Mouse (Mus musculus) cerebellum, postnatal 4 days (tissue): Measurements from ENCODE around the gene Rhod.

Experiments
- DNase-seq, 2 experiments: peaks; one replicate each; pipeline ENCODE4 v3.0.0; 2022; ENCODE audit warnings: low spot score in 2 of 2, mixed read lengths in 1 of 2

Gene Rhod

DNA sequence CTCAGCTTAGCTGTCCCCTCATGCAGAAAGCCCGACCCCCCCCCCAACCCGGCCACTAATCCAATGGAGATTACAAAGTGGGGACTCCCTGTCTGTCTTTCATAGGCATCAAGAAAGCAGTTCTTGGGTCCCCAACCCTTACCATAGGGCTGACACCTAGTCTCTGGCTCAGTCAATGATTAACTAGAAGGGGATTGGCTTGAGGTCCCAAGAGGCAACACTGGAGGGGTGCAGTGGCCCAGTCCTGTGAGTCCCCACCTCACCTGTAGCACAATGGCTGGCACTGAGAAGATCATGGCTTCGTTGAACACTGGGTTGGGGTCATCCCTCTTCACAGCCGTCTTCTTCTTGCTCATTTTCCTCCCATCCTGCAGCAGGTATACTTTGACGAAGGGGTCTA is 11.4 kb upstream of the Rhod start:
- DNase-seq: no peak

DNA sequence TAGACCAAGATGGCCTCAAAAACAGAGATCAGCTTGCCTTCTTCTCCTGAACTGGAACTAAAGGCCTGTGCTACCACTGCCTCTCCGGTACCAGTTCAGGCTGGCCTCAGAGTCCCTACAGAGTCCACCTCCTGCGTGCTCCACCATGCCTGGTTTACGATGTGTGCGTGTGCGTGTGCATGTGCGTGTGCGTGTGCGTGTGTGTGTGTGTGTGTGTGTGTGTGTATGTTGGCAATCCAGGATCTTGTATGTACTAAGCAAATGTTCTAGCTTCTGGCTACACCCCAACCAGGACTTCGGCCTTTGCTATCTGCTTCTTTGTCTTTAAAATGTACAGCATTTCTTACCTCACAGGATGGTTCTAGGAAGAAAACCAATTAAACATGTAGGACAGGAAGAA is 10.0 kb upstream of the Rhod start:
- no peak for DNase-seq

DNA sequence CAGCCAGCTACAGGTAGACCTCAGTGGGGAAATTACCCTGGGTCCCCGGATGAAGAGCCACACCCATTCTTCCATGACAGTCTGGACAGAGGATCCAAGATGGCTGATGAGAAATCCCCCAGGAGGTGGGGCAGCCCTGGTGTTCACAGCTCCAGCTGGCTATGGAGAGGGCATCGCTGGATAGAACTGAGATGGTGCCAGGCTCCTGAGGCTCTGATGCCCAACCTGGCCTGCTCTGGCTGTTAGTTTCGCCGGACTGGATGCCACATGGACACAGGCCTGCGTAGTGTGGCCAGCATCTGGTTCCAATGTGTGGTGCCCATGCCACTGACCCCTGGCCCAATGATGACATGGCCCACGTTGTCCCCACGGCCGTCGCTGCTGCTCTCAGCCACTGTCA is 8.2 kb upstream of the Rhod start:
- no peak for DNase-seq

DNA sequence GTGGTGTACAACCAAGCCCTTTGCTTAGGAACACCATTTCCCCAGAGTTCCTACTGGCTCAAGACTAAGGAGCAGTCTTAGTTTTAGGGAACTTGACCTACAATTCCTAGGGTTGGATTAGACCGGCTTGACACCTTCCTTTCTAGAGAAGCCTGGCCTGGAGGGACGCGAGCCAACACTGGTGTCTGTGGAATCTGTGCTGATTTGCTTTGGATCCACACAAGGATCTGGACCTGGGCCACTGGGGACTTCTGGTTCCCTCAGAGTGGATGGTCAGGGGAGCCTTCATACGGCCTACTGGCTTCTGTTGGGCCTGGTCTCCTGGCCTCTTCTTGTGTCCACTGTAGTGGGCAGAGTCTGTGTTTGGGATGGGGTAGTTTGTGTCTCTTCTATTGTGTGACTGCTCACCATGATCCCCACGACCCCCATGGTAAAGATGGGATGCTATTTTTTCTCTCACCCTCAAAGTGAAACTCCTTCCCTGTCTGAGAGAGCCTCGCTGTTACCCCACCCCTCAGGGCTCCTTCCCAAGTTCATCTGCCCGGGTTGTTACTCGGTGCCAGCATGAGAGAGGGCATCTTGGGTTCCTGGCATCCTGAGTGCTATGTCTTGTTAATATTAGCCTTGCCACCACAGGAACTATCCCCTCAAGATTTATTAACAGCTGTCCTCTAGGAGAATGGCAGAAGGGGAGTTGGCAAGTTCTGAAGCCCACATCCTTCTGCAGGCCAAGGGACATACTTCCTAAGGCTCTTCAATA is 7.6 kb upstream of the Rhod start:
- DNase-seq: no peak

DNA sequence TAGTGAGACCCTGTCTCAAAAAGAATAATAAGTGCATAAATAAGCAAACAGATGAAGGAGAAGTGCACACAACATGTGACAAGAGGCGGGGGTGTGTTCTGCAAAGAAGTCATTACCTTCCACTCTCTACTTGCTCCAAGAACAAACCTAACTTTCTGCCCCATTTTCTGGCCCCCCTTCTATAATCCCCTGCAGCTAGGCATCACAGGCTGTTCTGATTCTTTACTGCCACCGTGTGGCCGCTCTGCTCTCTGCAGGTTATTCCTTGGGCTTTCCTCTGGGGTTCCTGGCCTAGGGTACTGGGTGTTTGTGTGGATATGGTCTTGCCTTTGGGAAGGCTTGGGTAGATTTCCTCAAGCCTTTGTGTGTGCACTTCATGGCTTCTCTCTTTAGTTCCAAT is 3.2 kb upstream of the Rhod start:
- peak; percentile 47 to 83 for DNase-seq

DNA sequence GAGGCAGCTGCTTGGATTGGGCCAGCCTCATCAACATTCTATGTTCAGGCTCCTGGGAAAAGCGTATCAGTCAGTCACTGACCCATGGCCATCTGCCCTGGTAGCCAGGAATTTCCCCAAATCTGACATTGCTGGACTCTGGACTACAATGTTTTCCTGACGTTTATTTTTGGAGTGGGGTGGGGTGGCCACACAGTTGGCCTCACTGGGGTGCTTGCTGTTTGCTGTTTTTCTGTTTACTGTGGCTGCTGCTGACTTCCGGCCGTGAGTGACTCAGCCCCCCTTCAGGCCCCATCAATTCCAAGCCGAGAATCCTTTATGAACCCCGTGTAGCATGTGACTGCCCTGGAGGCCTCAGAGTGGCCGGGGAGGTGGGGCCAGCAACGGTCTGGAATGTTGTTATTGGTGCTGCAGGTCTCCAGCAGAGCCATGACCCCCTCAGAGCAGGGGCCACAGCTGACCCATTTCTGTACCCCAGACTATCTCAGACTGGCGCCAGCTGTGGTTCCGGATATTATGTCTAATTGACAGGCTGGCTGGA is 2.5 kb upstream of the Rhod start:
- no peak for DNase-seq

DNA sequence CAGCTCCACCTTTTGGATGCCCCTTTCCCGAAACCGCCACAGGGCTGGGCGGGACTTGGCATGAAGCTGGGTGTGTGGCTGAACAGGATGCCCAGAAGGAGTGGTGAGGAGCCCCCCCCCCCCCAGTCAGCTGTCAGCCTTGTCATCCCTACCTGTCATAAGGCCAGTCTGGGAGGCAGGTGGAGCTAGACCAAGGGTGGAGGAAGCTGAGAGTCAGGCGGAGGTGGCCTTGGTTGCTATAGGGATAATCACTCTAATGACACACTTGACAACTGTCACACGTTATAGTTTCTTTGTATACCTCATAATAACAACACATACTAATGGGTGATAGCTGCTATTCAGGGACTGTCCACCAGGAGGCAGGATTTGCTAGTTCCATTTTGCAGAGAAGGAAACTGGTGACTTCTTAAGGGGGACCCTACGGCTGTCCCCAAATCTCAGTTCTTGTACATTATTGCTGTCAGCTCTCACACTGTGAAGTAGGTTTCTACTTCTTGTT is 1.9 kb upstream of the Rhod start:
- DNase-seq: peak in 1 of 2 experiments; percentile 52

DNA sequence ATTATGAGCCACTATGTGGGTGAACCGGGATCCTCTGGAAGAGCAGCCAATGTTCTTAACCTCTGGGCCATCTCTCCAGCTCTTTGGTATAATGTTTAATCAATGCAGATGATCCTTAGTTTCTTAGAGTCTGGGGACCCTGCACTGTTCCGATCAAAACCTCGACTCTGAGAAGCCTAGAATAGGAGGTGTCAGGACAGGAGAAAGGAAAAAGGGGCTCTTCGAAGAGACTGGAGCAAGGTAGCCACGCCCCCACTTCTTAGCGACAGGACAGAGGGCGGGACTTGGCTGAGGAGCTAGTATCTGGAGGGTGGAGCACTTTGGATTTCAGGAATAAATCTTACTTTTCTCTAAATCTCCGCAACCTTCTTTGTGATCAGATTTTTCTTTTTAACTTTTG is 990 bp upstream of the Rhod start:
- DNase-seq: no peak

DNA sequence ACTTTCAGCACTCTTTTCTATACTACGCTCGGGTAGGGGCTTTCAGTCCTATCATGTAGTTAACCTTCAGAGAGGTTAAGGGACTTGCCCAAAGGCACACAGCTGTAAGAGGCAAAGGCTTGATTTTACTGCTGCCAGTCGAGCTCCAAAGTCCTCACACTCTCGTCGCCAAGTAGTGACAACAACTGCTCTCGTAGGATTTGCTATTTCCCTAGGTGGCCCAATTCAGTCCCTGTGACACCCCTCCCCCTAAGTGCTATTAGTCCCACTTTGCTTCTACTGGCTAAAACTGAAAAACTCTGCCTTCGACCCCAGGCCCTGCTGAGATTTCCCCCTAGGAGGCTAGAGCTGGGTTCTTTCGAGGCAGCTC is 456 bp downstream of the Rhod start:
- no peak for DNase-seq

DNA sequence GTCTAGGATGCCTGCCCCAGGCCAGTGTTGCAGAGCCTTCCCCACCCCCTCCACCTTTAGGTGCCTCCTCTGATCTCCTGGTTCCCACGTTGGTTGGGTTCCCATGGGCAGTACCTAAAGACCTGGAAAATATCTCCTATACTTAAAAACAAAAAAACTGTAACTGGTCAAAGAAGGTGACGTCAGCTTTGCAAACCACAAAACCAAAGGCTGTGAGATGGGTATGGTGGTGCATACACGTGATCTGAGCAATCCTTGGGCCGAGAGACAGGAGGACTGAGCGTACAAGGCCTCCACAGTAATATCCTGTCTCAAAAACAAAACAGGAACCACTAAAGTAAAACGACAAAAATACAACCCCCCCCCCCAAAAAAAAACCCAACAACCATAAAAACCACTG is 1.3 kb downstream of the Rhod start:
- no peak for DNase-seq

DNA sequence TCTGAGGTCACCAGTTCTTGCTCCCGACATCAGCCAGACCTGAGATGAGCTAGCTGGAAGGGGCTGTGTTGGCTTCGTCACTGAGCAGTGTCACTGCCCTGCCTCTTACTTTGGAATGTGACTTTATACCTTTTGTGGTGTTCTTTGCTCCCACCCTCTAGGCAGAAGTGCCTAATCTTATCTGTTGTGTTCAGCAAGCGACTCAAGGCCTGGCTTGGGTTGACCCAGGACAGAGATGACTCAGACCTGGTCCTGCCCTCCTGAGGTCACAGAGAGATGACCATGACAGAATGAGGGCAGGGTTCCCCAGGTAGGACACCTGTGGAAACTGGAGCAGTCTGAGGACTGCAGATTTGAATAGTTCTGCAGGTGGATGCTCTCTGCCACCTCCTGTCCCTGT is 3.0 kb downstream of the Rhod start:
- DNase-seq: no peak

DNA sequence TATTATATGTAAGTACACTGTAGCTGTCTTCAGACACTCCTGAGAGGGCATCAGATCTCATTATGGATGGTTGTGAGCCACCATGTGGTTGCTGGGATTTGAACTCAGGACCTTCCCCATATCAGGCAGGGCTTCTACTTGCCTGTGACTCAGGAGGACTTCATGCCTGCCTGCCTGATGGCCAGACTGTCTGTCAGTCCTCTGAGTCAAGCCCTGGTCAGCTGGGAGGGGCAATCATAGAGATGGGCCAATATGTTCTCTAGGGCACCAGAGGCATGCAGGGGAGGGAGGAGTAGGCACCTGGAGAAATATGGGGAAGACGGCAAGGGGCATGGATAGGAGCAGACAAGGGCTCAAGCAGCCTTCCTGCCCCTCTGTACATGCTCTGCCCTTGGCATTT is 4.2 kb downstream of the Rhod start:
- DNase-seq: no peak

DNA sequence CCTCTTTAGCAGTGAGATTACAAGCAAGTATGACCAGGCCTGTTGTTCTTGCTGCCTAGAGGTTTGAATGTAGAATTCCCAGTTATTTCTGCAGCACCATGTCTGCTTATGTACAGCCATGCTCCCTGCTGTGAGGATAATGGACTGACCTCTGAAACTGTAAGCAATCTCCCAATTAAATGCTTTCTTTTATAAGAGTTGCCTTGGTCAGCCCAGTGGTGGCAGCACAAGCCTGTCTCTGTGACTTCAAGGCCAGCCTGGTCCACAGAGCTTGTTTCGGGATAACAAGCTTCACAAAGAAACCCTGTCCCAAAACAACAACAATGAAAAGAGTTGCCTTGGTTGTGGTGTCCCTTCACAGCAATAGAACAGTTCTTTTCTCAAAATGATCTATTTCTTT is 5.5 kb downstream of the Rhod start:
- no peak for DNase-seq

DNA sequence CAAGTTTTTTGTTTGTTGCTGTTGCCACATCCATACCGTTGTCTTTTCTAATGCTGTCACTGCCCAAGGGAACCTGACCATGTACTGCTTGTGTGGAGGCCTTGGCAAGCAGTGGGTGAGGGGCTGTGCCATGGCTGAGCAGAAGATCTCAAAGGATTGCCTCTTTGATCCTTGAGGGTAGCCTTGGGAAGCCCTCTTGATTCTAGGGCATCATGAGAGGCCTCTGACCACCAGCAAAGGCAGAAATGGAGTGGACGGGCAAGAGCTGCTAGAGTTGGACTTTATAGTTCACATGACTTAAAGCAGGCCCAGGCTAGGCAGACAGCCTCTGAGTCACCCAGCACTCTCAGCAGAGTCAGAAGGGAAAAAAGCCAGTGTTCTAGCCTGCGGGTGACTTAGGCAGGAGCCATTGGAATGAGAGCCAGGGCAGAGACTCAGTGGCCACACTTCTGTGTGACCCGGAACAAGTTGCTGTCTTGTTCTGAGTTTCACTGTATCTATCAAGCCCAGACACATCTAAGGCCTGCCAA is 9.1 kb downstream of the Rhod start:
- DNase-seq: no peak

DNA sequence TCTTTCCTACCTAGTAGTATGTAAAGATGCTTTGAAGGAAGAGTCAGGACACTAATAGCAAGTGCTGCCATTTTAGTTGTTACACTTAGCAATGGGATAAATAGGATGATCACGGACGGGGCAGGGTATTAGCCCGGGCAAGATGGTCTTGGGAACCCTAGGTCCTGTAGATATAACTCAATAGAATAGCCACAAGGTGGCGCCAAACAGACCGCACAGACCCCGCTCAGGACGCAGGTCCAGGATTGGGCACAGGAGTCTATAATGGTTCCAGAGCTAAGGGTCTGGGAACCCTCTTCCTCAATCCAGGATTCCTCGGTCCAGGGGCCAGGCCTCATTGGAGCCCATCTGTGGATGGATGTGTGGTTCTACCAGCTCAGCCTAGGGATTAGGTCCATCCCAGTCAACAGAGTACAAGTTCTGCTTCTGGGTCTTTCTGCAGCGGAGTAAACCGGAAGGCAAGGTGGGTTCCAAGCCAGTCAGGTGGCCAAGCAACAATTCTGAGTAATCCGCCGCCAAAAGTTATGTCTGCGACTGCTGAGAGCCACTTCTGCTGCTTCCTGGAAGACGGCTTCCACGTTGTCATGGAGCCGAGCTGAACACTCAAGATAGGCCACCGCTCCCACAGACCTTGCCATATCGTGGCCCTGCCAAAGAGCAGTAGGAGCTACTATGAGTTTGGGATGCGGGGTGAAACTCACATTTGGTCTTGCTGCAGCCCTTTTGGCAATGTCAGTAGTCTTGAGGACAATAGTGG is 13.4 kb downstream of the Rhod start:
- DNase-seq: no peak

DNA sequence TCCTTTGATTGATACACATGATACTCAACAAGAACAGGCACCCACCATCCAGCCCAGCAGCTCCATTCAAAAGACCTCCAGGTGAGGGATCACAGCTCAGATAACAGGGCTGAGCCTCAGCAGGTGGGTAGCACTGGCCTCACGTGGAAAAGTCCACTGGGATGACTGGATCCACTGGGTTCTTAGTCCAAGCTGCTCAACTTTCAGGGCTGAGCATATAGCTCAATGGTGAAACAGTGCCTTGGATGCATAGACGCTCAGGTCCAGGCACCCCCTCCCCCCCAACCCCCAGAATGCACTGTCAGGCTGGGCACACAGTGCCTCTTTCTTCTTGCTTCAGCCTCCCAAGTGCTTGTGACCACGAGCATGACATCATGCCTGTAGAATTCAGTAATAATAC is 16.2 kb downstream of the Rhod start:
- DNase-seq: no peak

DNA sequence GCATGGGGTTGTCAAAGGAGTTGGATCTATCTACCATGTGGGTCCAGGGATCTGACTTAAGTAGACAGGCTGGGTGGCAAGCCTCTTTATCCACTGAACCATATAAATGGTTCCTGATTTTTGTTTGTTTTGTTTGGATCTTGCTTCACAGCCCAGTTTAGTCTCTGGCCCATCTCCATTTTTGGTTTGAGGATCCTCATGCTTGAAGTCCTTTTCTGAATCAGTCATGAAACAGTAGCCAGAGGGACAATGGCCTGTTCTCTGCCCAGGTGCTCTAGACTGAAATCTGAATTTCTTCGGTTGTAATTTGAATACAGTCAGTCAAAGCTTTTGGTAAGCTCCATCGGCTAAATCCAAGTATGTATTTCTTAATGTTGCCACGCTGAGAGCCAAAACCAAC is 16.7 kb downstream of the Rhod start:
- no peak for DNase-seq

DNA sequence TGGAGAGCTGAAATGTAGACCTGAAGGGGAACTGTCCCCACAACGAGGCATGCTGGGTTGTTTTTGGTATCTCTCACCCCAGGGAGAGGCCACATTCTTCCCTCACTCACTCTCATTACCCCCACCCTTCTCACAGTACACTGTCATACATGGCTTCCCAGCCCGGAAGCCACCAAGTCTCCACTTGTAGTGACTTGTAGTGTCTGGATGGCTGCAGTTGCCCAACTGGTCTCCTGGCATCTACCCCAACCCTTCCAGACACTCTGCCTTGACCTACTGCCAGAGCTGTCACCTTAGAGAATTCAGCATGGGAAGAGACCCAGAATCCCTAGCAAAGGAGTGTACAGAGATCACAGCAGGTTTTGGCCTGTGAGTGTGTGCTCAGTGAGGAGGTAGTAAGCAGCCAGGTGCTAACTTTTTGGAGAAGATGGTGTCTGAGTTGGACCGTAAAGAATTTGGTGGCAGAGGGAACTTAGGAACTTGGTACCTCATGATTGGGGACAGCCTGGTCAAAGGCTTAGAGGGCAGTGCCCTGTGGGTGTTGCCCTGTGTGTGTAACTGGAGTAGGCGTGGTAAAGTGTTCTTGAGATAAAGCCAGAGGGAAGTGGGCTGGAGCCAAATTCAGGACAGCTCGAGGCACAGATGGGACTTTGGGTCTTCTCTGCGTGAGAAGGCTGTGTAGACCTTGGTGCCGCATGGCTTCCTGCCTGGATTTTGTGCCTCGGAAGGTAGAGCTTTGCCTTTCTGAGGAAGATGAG is 18.9 kb downstream of the Rhod start:
- peak in 1 of 2 experiments; percentile 55 for DNase-seq

DNA sequence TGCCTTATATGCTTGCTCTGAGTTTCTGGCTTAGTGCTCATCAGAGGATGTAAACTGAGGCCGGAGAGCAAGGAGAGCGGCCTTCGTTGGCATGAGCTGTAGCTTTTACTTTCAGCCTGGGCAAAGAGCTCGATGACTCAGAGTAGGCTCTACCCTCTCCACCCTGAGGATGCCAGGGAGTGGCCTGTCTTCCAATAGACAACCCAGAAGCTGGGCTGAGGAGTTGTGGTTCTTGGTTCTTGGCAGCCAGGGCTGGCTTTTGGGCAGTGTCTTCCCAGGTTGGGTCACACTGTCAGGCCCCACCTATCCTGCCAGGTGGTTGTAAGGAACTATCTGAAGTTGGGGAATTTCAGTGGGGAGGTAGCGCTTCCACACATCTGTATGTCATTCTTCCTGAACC is 19.5 kb downstream of the Rhod start:
- no peak for DNase-seq

DNA sequence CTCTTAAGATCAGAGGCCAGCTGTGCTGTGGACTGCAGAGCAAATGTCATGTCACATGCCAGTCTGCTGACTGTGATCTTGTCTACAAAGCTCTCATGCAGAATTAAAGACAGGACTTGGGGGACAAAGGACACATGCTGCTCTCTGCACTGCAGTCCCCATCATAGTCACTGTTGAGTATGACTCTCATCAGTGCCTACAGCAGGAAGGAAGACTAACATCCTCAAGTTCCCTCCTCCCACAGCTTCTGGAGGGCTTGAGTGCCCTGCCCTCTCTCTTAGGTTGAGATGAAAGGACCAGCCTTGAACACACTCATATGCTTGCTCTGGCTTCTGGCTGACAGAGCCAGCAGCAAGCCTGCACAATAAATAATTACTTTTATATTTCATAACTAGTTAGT is 21.5 kb downstream of the Rhod start:
- no peak for DNase-seq

DNA sequence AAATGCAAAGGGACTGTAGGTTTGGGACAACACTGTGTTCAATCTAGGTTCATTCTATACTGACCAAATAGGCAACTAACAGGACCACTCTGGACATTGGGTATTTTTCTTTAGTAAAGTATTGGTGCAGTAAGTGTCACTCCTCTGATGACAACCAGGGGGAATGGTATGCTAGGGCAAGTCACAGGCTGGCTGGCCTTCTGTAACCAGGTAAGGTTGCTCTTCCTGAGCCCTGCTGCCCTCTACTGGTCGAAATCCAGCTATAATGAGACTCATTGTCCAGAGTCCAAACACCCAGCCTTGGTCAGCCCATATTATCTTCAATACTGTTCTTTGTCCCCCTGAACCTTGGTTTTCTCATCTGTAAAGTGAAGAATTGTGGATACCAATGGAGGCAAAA is 22.0 kb downstream of the Rhod start:
- peak in 1 of 2 experiments; percentile 63 for DNase-seq

DNA sequence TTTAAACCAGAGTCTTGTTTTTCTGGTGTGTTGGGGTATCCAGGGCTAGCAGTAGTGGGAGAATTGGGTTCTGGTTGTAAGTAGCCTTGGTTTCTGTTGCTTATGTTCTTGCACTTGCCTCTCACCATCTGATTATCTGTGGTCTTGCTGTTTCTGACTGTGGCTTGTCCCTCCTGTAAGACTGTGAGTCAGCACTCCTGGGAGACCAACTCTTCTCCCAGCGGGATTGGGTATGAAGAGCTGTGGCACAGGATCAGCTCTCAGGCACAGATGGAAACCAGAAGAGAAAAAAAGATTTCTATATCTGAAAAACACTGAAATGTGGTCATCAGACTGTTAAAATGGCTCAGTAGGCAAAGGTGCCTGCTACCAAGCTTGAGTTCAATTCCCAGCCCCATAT is 24.6 kb downstream of the Rhod start:
- DNase-seq: no peak
